Mouse (Mus musculus): Measurements from ENCODE around the gene Bcl2a1d.
"Not testable (repeated sequence)": the region's sequence is repeated elsewhere in the genome, so short reads cannot be mapped to it uniquely, and the experiment has no call there.

- not testable (repeated sequence) for TF ChIP-seq CTCF (IDR thresholded peaks at IDR 0.05; ENCODE audit: extremely low read depth, insufficient read depth, insufficient read length, insufficient replicate concordance); POLR2A (IDR thresholded peaks at IDR 0.05; ENCODE audit: low read depth, low read length)
These were observed 33.0 kb downstream of the Bcl2a1d start for GRCm38 (mm10) chr9:88698746-88699145.
